8 mouse cellular contexts compared by ENCODE assay signal in the genomic region with DNA sequence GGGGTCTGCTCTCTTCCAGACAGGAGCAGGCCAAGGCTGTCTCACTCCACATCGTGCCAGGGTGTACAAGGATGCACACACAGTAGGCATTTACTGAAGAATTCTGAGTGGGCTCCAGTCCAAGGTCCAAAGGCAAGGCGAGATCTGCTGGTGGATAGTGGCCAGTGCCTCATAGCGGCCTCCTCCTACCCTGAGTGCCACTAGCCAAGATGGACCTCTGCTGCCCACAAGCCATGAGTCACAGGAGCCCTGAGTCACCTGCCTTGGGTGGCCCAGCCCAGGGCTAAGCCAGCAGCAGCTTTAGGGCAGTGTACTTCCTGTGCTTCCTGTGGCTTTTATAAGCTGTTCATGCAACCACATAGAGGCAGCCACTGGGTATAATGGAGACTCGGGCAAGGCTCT. TPM values are rescaled to one million over a fixed set of nuclear protein-coding genes. Genes with fewer than 3 reads are reported as not detected.
DNase-seq lines count a peak whose midpoint lies in the region; ATAC-seq and TF ChIP-seq lines count a peak whose summit lies in the region.

No protein-coding gene starts in this region.

- TF ChIP-seq POLR2A in kidney, adult 2 months (IDR thresholded peaks at IDR 0.05; ENCODE audit: low read depth, low read length), result no peak

- peaks cover 12% of the 10 kb centered on the region; the same call in 1 of the 2 replicates for H3K4me1 ChIP-seq in kidney, adult 2 months (ENCODE audit: control insufficient read depth, insufficient read depth, low read length)
- H3K4me1 ChIP-seq in kidney, embryonic 14.5 days (ENCODE audit: control insufficient read depth, insufficient read depth, low read length), result 0 out of 2 replicates have a peak, but pooled peaks cover 5% of the 10 kb centered on the region

- intact Hi-C loops in left cerebral cortex, postnatal 4 days (cut with DNase I), result no loop called here

- no peaks in the 10 kb centered on the region for H3K9me3 ChIP-seq in kidney, embryonic 14.5 days (ENCODE audit: control insufficient read depth, low read length)

- no peak for ATAC-seq in kidney, embryonic 14.5 days (ENCODE audit: low FRiP score, low TSS enrichment)
- peak; percentile 64 for ATAC-seq in granulocyte monocyte progenitor cell, adult 5-6 weeks (replicated peaks; ENCODE audit: poor library complexity, severe bottlenecking)

- H3K4me2 ChIP-seq in kidney, embryonic 14.5 days (replicated peaks; ENCODE audit: low read depth, low read length), result no peak overlapping the region

- H3K9ac ChIP-seq in kidney, embryonic 14.5 days (ENCODE audit: low read depth, low read length), result no peak overlapping the region

- no peaks in the 10 kb centered on the region for H3K27me3 ChIP-seq in kidney, adult 2 months (replicated peaks; ENCODE audit: control insufficient read depth, insufficient read depth, low read length)
- no peaks in the 10 kb centered on the region for H3K27me3 ChIP-seq in kidney, embryonic 14.5 days (ENCODE audit: control insufficient read depth, insufficient read depth, low read length)

- 44% methylated on average over 4 of the region's 4 CpGs for WGBS in kidney, adult 2 months
- WGBS in kidney, embryonic 14.5 days, result 63% methylated on average over 4 of the region's 4 CpGs

- H3K4me3 ChIP-seq in kidney, adult 2 months (ENCODE audit: insufficient read depth, low read depth, low read length), result no peak overlapping the region
- H3K4me3 ChIP-seq in kidney, embryonic 14.5 days (ENCODE audit: low read length), result no peak overlapping the region

- DNase-seq in kidney, adult 2 months, result peak; percentile 54
- peak; percentile 59 for DNase-seq in CD4-positive, CD25-positive, alpha-beta regulatory T cell, adult 2 months (ENCODE audit: low read depth, low spot score)
- peak; percentile 89 for DNase-seq in adrenal gland, postnatal 14 days
- peak; percentile 57 for DNase-seq in lung, postnatal 10 days
- DNase-seq in left cerebral cortex, postnatal 4 days, result no peak
- no peak for DNase-seq in left cerebral cortex, adult 8-10 months (ENCODE audit: low spot score in 2 of 2)

- H3K27ac ChIP-seq in kidney, adult 2 months (ENCODE audit: insufficient read depth, low read depth, low read length), result no peak overlapping the region
- H3K27ac ChIP-seq in kidney, embryonic 14.5 days (ENCODE audit: low read depth, low read length), result no peak overlapping the region

- H3K36me3 ChIP-seq in kidney, adult 2 months (ENCODE audit: control insufficient read depth, insufficient read depth, low read length), result no peaks in the 10 kb centered on the region
- H3K36me3 ChIP-seq in kidney, embryonic 14.5 days (ENCODE audit: control insufficient read depth, insufficient read depth, low read length), result no peaks in the 10 kb centered on the region

- TF ChIP-seq CTCF in kidney, adult 2 months (conservative IDR thresholded peaks at IDR 0.05; ENCODE audit: insufficient read depth, insufficient read length, low read depth, low read length), result no peak

RNA-seq across cellular contexts. Expression of a gene that starts 2.3 kb away (rescaled TPM):
- 108 and 124 TPM in 2 replicates for polyA plus RNA-seq in kidney, adult 2 months (2012; rRNA removed)
- 33.3 and 39.9 TPM in 2 replicates for polyA plus RNA-seq in kidney, embryonic 14.5 days (2014; fragmentation: Nextera tagmentation; extraction: Ambion mirVana)
- total RNA-seq in adrenal gland, postnatal 14 days (2021), result 60.3 and 60.6 TPM in 2 replicates
- 24.3 and 26.4 TPM in 2 replicates for total RNA-seq in granulocyte monocyte progenitor cell, adult 5-6 weeks (2014; fragmentation: Nextera tagmentation)
- 22.3 and 22.4 TPM in 2 replicates for total RNA-seq in granulocyte monocyte progenitor cell, adult 5-6 weeks (2017)
- total RNA-seq in left cerebral cortex, postnatal 4 days (2021), result 10 to 100 TPM in 1 of 2 experiments, 1 to 10 TPM in 1; 7.6 to 12.6 TPM
- total RNA-seq in left cerebral cortex, adult 8-10 months (2022), result 10 to 100 TPM; 10.7 to 18.4 (median 13.6) TPM

RNA-seq across cellular contexts. Expression of a gene that starts 26.2 kb away (rescaled TPM):
- 735 and 1,000 TPM in 2 replicates for polyA plus RNA-seq in kidney, adult 2 months (2012; rRNA removed)
- 43.8 and 54.2 TPM in 2 replicates for polyA plus RNA-seq in kidney, embryonic 14.5 days (2014; fragmentation: Nextera tagmentation; extraction: Ambion mirVana)
- total RNA-seq in adrenal gland, postnatal 14 days (2021), result 69.8 and 83.7 TPM in 2 replicates
- 52.5 and 96.9 TPM in 2 replicates for total RNA-seq in granulocyte monocyte progenitor cell, adult 5-6 weeks (2014; fragmentation: Nextera tagmentation)
- 44.6 and 48.6 TPM in 2 replicates for total RNA-seq in granulocyte monocyte progenitor cell, adult 5-6 weeks (2017)
- 10 to 100 TPM; 17.2 to 17.4 TPM for total RNA-seq in left cerebral cortex, postnatal 4 days (2021)
- total RNA-seq in left cerebral cortex, adult 8-10 months (2022), result 10 to 100 TPM; 20.1 to 21.3 (median 21.0) TPM

RNA-seq across cellular contexts. Expression of a gene that starts 35.0 kb away (rescaled TPM):
- 50.1 and 62.3 TPM in 2 replicates for polyA plus RNA-seq in kidney, adult 2 months (2012; rRNA removed)
- polyA plus RNA-seq in kidney, embryonic 14.5 days (2014; fragmentation: Nextera tagmentation; extraction: Ambion mirVana), result 8.5 and 12.6 TPM in 2 replicates
- 0.70 and 3.6 TPM in 2 replicates for total RNA-seq in adrenal gland, postnatal 14 days (2021)
- total RNA-seq in granulocyte monocyte progenitor cell, adult 5-6 weeks (2014; fragmentation: Nextera tagmentation), result 6.8 and 9.0 TPM in 2 replicates
- 3.0 and 5.7 TPM in 2 replicates for total RNA-seq in granulocyte monocyte progenitor cell, adult 5-6 weeks (2017)
- under 1 TPM; 0.54 to 0.58 TPM for total RNA-seq in left cerebral cortex, postnatal 4 days (2021)
- 1 to 10 TPM; 2.2 to 4.8 (median 3.5) TPM for total RNA-seq in left cerebral cortex, adult 8-10 months (2022)

Comparison
In these comparisons a context has a peak if more than half of its experiments do, and no peak if none do; other contexts are left out.
1. DNase-seq: peak in kidney, adult 2 months (single experiment), CD4-positive, CD25-positive, alpha-beta regulatory T cell, adult 2 months (single experiment), adrenal gland, postnatal 14 days (single experiment) and lung, postnatal 10 days (single experiment); none in left cerebral cortex, postnatal 4 days (single experiment) and left cerebral cortex, adult 8-10 months (0 of 2).